Mouse (Mus musculus): ENCODE data around the gene Eif2b3. TPM values are rescaled to one million over a fixed set of nuclear protein-coding genes. Genes with fewer than 3 reads are reported as not detected.

Eif2b3 gene
- total and polyA plus RNA-seq, 3 experiments, result 7.9 to 14.6 (median 12.0) TPM

GRCm38 (mm10) chr4:117062700-117063390, 43.6 kb downstream of the Eif2b3 start:
- no peak for TF ChIP-seq EP300 (IDR thresholded peaks at IDR 0.05; ENCODE audit: insufficient read depth, low read depth, low read length)
- no peak for TF ChIP-seq POLR2A (IDR thresholded peaks at IDR 0.05; ENCODE audit: insufficient read depth, low read depth, low read length)
- TF ChIP-seq CTCF (IDR thresholded peaks at IDR 0.05), result no peak
- intact Hi-C loops (cut with DNase I), result no loop called here
- Histone ChIP-seq H3K27me3 (ENCODE audit: control insufficient read depth, insufficient read depth, low read length) (no peaks in the 10 kb centered on the region), H3K4me3 (no peak overlapping the region), H3K36me3 (ENCODE audit: control insufficient read depth, insufficient read depth, low read length) (no peaks in the 10 kb centered on the region; the same call in 1 of the 2 replicates), H3K27ac (no peak overlapping the region), H3K4me1 (ENCODE audit: control insufficient read depth, insufficient read depth, low read length) (no peaks in the 10 kb centered on the region), H3K79me2 (replicated peaks; ENCODE audit: control insufficient read depth, insufficient read depth, low read length) (no peaks in the 10 kb centered on the region), H3K9ac (ENCODE audit: low read depth, low read length) (no peak overlapping the region)
- 79% methylated on average over 4 of the region's 4 CpGs for WGBS
- no peak for DNase-seq

- no peak overlapping the region for H3K27ac ChIP-seq
- DNase-seq, result no peak
- no peaks in the 10 kb centered on the region for H3K27me3 ChIP-seq (ENCODE audit: control insufficient read depth, insufficient read depth, low read length)
- intact Hi-C loops (cut with DNase I), result no loop called here
- H3K4me3 ChIP-seq, result no peak overlapping the region
- TF ChIP-seq POLR2A (IDR thresholded peaks at IDR 0.05; ENCODE audit: insufficient read depth, low read depth, low read length), result no peak
- no peak for TF ChIP-seq CTCF (IDR thresholded peaks at IDR 0.05)
- TF ChIP-seq EP300 (IDR thresholded peaks at IDR 0.05; ENCODE audit: insufficient read depth, low read depth, low read length), result no peak
- no peak overlapping the region for H3K9ac ChIP-seq (ENCODE audit: low read depth, low read length)
- H3K79me2 ChIP-seq (replicated peaks; ENCODE audit: control insufficient read depth, insufficient read depth, low read length), result no peaks in the 10 kb centered on the region
- no peaks in the 10 kb centered on the region for H3K4me1 ChIP-seq (ENCODE audit: control insufficient read depth, insufficient read depth, low read length)
- peaks cover 1% of the 10 kb centered on the region; the same call in 1 of the 2 replicates for H3K36me3 ChIP-seq (ENCODE audit: control insufficient read depth, insufficient read depth, low read length)
- WGBS, result 91% methylated on average over 7 of the region's 7 CpGs
Measured at GRCm38 (mm10) chr4:117068035-117068434, 48.8 kb downstream of the Eif2b3 start.

GRCm38 (mm10) chr4:117069647-117070046, 50.4 kb downstream of the Eif2b3 start:
- no peak overlapping the region for H3K9ac ChIP-seq (ENCODE audit: low read depth, low read length)
- H3K36me3 ChIP-seq (ENCODE audit: control insufficient read depth, insufficient read depth, low read length), result peaks cover 1% of the 10 kb centered on the region; the same call in 1 of the 2 replicates
- no peaks in the 10 kb centered on the region for H3K79me2 ChIP-seq (replicated peaks; ENCODE audit: control insufficient read depth, insufficient read depth, low read length)
- intact Hi-C loops (cut with DNase I), result no loop called here
- no peak overlapping the region for H3K4me3 ChIP-seq
- no peak for TF ChIP-seq CTCF (IDR thresholded peaks at IDR 0.05)
- TF ChIP-seq POLR2A (IDR thresholded peaks at IDR 0.05; ENCODE audit: insufficient read depth, low read depth, low read length), result no peak
- TF ChIP-seq EP300 (IDR thresholded peaks at IDR 0.05; ENCODE audit: insufficient read depth, low read depth, low read length), result no peak
- 86% methylated on average over 1 of the region's 1 CpGs for WGBS
- no peaks in the 10 kb centered on the region for H3K4me1 ChIP-seq (ENCODE audit: control insufficient read depth, insufficient read depth, low read length)
- H3K27me3 ChIP-seq (ENCODE audit: control insufficient read depth, insufficient read depth, low read length), result no peaks in the 10 kb centered on the region
- no peak for DNase-seq
- no peak overlapping the region for H3K27ac ChIP-seq

GRCm38 (mm10) chr4:117070624-117071023, 51.4 kb downstream of the Eif2b3 start:
- Histone ChIP-seq H3K27me3 (ENCODE audit: control insufficient read depth, insufficient read depth, low read length) (no peaks in the 10 kb centered on the region), H3K79me2 (replicated peaks; ENCODE audit: control insufficient read depth, insufficient read depth, low read length) (no peaks in the 10 kb centered on the region), H3K4me1 (ENCODE audit: control insufficient read depth, insufficient read depth, low read length) (no peaks in the 10 kb centered on the region), H3K4me3 (no peak overlapping the region), H3K9ac (ENCODE audit: low read depth, low read length) (no peak overlapping the region), H3K36me3 (ENCODE audit: control insufficient read depth, insufficient read depth, low read length) (peaks cover 1% of the 10 kb centered on the region; the same call in 1 of the 2 replicates), H3K27ac (no peak overlapping the region)
- WGBS, result 47% methylated on average over 4 of the region's 4 CpGs
- no peak for TF ChIP-seq POLR2A (IDR thresholded peaks at IDR 0.05; ENCODE audit: insufficient read depth, low read depth, low read length)
- intact Hi-C loops (cut with DNase I), result no loop called here
- DNase-seq, result no peak

- Histone ChIP-seq H3K27ac (no peak overlapping the region), H3K4me3 (no peak overlapping the region), H3K27me3 (ENCODE audit: control insufficient read depth, insufficient read depth, low read length) (no peaks in the 10 kb centered on the region), H3K9ac (ENCODE audit: low read depth, low read length) (no peak overlapping the region), H3K79me2 (replicated peaks; ENCODE audit: control insufficient read depth, insufficient read depth, low read length) (no peaks in the 10 kb centered on the region), H3K36me3 (ENCODE audit: control insufficient read depth, insufficient read depth, low read length) (peaks cover 1% of the 10 kb centered on the region; the same call in 1 of the 2 replicates), H3K4me1 (ENCODE audit: control insufficient read depth, insufficient read depth, low read length) (no peaks in the 10 kb centered on the region)
- intact Hi-C loops (cut with DNase I), result no loop called here
- TF ChIP-seq POLR2A (IDR thresholded peaks at IDR 0.05; ENCODE audit: insufficient read depth, low read depth, low read length), result no peak
- DNase-seq, result no peak
- 86% methylated on average over 5 of the region's 5 CpGs for WGBS
Measured at GRCm38 (mm10) chr4:117071183-117071582, 52.0 kb downstream of the Eif2b3 start.

GRCm38 (mm10) chr4:117087948-117088640, 68.9 kb downstream of the Eif2b3 start:
- Histone ChIP-seq H3K9ac (ENCODE audit: low read depth, low read length) (no peak overlapping the region), H3K27ac (no peak overlapping the region), H3K79me2 (replicated peaks; ENCODE audit: control insufficient read depth, insufficient read depth, low read length) (no peaks in the 10 kb centered on the region), H3K4me1 (ENCODE audit: control insufficient read depth, insufficient read depth, low read length) (no peaks in the 10 kb centered on the region), H3K27me3 (ENCODE audit: control insufficient read depth, insufficient read depth, low read length) (no peaks in the 10 kb centered on the region), H3K36me3 (ENCODE audit: control insufficient read depth, insufficient read depth, low read length) (no peaks in the 10 kb centered on the region), H3K4me3 (no peak overlapping the region)
- 84% methylated on average over 7 of the region's 7 CpGs for WGBS
- DNase-seq, result no peak
- intact Hi-C loops (cut with DNase I), result no loop called here
- TF ChIP-seq POLR2A (IDR thresholded peaks at IDR 0.05; ENCODE audit: insufficient read depth, low read depth, low read length) (no peak), EP300 (IDR thresholded peaks at IDR 0.05; ENCODE audit: insufficient read depth, low read depth, low read length) (no peak), CTCF (IDR thresholded peaks at IDR 0.05) (no peak)

All from heart, adult 2 months (tissue).